Mouse (Mus musculus) cerebellum, adult (tissue): ENCODE measurements around the gene Tmem56.

ENCODE experiments used
- ATAC-seq: cut with Nextera tagmentation; 2 replicates; pipeline ENCODE4 v1.9.2; 2017; ENCODE audit warnings: mild to moderate bottlenecking, moderate library complexity, mixed read lengths; ENCODE audit not compliant: insufficient number of reproducible peaks, low FRiP score, low TSS enrichment

Tmem56 gene

GRCm38 (mm10) chr3:121242111-121242936 lies 40.6 kb downstream of the Tmem56 start:
- no peak for ATAC-seq

- no peak for ATAC-seq
Observed at GRCm38 (mm10) chr3:121240362-121241040, 42.4 kb downstream of the Tmem56 start.

GRCm38 (mm10) chr3:121239096-121239495 lies 43.8 kb downstream of the Tmem56 start:
- peak; percentile 71 for ATAC-seq

GRCm38 (mm10) chr3:121224763-121225162 lies 58.1 kb downstream of the Tmem56 start:
- ATAC-seq, result no peak

DNA sequence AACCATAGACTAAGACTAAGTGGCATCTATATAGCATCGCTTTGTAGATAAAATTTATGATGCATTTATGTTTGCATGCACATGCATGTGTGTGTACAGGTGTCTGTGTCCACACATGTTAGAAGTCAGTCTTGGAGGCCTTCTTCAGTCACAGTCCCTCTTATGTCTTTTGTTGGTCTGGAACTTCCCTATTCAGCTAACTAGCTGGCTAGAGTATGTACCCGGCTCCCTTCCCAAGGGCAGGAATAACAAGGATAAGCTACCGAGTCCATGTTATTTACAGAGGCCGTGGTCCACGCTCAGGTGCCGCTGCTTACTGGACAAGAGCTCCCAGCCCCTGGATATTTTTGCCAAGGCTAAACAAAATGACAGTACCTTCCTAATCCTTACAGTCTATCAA lies 58.7 kb downstream of the Tmem56 start:
- ATAC-seq, result no peak

- ATAC-seq, result no peak
Observed at GRCm38 (mm10) chr3:121221987-121222386, 60.9 kb downstream of the Tmem56 start.

DNA sequence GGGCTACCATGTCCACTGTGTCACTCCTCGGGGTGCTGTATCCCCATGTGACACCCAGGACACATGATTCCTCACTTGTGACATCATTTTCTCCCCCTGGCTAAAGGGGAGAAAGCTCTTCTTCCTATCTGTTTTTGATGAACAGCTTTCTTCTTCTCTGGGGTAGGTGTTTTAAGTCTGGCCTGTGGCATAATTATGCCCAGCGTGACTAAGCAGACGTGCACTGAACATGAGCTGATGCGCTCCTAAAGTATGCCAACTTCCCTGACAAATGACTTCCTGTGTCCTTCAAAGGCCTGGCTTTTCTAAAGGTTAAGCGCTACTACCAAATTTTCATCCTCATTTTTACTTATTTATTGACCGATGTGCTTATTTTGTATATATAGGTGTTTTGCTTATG lies 65.9 kb downstream of the Tmem56 start:
- no peak for ATAC-seq

DNA sequence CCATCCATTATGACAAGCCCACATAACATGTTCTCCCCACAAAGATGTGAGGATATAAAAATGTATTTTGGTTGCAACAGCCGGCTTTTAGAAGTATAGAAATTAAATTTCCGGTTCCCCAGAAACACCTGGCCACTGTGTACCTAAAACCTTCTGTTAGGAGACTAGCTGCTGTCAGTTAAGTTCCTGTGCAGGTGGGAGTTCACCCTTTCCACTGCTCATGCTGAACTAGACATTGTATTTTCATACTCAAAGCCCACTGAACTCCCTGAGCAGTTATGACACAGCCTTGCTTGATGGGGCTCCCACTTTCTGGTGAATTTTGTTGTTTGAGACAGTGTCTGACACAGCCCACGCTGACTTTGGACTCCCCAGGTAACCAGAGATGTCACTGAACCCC lies 69.4 kb downstream of the Tmem56 start:
- ATAC-seq, result no peak

- no peak for ATAC-seq
Observed at GRCm38 (mm10) chr3:121212156-121212555, 70.7 kb downstream of the Tmem56 start.

DNA sequence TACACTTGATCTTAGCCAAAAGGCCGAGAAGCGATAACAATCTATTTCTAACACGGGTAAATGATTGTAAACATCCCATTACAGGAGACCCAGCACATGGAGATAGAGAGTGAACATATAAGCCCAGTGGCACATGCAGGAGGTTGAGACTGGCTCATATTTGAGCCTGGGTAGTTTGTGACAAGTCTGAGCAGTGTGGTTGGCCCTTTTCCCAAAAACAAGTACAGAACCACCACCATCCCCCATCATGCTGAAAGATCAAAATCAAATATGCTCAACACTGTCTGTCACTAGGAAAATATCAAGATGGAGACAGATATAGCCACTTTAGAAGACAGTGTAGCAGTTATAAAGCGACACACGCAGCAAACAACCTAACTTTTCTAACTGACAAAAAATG lies 73.9 kb downstream of the Tmem56 start:
- ATAC-seq, result no peak

DNA sequence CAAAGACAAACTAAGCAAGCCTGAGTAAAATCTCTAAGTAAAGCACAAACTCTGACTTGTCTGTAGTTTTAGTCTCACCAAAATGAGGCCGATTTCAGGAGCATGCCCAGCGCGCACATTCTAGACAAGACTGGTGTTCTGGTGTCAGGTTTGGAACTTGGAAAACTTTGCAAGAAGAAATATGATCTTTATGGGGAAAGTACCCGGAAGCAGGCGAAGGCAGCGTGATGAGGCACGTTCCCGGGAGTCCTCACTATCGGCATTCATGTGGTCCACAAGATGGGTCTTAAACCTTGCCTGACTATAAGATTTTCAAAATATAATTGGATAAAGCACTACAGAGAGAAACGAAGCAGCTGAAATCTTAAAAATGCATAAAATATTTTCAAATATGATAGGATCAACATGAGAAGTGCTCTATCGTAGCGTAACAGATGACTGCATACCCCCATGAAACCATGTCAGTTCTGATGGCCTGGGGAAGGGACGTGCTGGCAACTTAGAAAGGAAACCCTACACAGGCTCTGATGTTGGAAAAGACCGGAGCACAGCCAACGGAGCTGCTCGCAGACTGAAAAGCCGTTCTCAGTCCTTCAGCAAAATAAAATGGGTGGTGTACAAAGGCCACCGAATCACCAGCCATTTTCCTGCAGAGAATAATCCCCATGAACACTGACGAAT lies 76.6 kb downstream of the Tmem56 start:
- ATAC-seq, result no peak

DNA sequence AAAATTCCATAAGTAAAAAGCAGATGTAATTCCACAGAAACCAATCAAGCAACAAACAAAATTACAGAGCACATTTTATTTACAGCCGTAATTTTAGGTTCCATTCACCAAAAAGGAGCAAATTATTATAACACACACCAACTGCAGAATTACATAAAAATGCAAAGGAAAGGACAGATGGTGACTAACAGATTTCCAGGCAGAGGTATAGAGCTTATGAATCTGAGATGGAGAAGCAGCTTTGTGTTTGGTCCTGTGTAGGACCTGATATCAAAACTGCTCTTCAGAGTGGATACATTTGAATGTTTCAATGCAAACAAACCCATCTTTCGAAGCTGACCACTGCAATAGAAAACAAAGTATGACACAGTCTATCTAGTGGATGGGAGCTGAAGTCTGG lies 80.3 kb downstream of the Tmem56 start:
- ATAC-seq, result no peak

DNA sequence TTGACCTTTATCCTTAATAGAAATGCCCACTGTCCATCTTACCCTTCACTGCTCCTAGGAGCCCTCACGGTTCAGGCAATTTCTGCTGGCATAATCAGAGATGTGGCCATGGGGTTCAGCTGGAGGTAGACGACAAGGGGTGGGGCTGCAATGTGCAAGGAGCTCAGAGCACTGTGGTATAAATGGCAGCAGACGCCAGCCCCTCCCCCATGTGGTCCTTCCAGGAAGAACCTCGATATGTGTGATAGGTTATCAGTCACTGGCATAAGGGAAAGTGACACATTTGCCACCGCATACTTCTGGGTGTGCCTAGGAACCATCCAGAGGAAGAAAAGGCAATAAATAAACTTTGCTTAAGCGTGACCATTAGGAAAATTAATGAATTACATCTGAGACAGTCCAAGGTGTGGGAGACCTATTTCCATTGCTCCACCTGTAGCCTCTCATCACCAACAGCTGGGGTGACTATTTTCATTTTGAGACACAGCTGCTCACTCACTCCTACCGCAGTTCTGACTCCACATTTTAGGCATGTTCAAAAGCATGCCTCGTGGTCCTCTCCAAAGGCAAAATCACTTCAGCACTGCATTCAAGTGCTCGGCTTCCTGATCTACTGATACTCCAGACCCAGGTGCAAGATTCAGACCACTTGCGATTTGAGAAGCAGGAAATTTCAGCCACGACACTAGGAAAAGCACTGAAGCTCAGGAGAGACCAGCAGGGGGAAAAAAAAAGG lies 81.7 kb downstream of the Tmem56 start:
- no peak for ATAC-seq

DNA sequence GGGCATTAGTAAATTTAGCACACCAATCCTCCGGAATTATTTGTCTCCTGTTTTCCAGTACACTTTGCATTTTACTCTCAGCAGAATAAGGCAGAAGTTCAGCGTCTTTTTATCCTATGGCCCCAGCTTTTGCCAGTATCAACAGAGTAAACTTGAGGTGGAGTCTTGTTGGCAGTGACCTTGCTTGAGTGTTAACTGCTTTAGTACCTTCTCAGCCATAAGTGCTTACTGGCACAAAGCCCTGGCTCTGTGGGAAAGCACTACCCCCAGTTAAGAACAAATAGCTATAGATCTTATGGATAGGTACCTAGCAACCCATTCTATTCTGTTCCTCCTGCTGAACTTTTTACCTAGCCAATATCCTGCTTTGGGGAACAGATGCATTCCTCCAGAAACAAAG lies 93.7 kb downstream of the Tmem56 start:
- ATAC-seq, result no peak

GRCm38 (mm10) chr3:121187510-121187909 lies 95.4 kb downstream of the Tmem56 start:
- no peak for ATAC-seq

DNA sequence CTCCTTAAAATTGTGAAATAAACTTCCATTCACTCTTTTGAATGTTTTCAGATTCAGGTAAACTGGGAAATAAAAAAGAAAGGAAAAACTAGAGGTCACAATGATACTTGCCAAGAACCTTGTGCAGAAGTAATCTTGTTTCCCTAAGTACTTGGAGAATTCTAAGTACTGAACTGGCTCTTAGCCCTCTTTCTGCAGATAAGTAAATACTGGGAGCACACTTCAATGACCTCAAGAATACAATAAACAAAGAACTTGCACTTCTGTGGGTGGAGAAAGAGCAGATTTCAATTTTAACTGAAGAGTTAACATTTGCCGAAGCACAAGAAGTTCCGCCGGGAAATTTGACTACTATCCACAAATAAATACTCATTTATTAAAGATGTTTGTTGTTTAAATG lies 96.0 kb downstream of the Tmem56 start:
- ATAC-seq, result no peak

GRCm38 (mm10) chr3:121185197-121185596 lies 97.7 kb downstream of the Tmem56 start:
- ATAC-seq, result no peak

DNA sequence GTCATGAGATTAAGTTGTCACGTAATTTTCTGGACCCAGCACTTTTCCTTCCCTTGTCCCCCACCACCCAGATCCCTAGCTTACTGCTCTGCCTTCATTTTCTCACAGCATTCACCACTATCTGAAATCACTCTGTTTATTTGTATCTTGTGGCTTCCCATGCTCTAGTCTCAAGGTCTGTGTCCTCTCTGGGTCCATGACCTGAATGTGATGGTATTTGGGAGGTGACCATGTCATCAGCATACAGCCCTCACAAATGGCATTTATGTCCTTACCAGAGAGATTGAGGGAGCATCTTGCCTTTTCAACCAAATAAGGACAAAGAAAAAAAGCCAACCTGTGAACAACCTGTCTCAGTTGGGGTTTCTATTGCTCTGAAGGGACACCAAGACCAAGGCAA lies 106.9 kb downstream of the Tmem56 start:
- no peak for ATAC-seq

GRCm38 (mm10) chr3:121174248-121174945 lies 108.5 kb downstream of the Tmem56 start:
- ATAC-seq, result no peak

DNA sequence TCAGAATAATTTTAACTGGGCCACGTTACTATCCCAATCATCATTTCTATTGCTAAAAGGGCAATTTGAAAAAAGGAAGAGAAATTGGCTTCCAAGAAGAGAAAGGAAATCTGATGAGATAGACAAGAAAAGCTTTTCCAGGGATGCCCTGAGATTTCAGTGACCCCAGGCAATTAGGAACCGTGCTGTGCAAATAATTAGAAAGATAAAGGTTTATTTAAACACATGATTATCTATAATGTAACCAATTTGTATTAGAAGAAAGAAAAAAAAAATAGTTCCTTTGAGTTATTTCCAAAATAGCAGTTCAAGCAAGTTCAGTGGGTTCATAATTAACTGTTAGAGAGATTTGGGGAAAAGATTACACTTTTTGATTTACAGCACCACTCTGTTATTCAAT lies 110.2 kb downstream of the Tmem56 start:
- ATAC-seq, result no peak
